Mouse (Mus musculus): ENCODE measurements around the gene Susd5.
"Not testable (repeated sequence)": the region's sequence is repeated elsewhere in the genome, so short reads cannot be mapped to it uniquely, and the experiment has no call there.

DNA sequence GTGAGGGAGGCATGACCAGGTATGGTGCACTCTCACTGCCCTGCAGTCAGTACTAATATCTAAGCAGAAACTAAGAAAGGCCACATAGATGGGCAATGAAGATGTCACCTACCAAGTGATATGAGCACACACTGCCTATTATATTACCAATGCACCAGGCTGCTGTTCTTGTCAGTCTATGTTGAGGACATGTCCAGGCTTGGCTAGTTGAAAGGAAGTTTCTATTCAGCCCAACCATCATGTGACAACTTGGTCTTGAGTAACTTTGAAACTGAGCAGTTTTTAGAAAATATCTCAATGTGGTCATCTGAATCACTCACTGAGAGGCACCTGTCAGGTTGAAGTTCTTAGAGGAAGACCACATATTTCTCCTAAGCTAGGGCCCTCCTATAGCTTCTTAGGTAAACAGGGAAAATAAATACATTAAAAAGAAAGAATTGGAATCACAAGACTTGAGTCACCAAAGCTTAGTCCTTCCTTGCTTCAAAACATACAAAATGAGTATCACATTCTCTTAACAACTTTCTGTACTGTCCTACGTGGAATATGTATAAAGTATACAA lies 72.4 kb downstream of the Susd5 start:
- TF ChIP-seq POLR2A (IDR thresholded peaks at IDR 0.05; ENCODE audit: low read depth, low read length); CTCF (conservative IDR thresholded peaks at IDR 0.05 in 1 of 2, IDR thresholded peaks at IDR 0.05 in 1 of 2; ENCODE audit: low read depth in 2 of 2, low read length in 2 of 2); NELFE (IDR thresholded peaks at IDR 0.05; ENCODE audit: low read depth, low read length): not testable (repeated sequence)
- TF ChIP-seq TCF12 (IDR thresholded peaks at IDR 0.05; ENCODE audit: low read depth, low read length): peak; percentile 65
- 0 out of 2 replicates have a peak, but pooled peaks have one; percentile 12 for TF ChIP-seq USF1 (IDR thresholded peaks at IDR 0.05; ENCODE audit: low read depth, low read length)

Data from CH12.LX (cell line).